18 mouse cellular contexts compared by ENCODE assay signal in the genomic region with DNA sequence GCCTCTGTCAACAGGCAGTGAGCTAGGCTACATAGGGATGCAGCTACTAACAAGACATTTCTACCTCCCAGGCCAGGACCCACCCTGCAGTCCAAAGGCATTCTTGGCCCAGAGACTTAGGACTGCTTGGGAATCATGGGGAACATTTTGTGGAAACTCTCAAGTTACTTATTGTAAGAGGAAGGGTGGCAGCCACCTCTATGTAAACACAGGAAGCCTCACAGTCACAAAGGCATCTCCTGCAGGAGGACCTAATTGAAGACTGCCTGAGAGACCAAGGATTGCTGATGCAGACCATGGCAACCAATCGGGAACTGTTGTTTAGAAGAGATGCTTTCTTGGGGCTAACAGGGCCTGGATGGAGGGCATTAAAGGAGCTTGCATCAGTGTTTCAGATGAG.
"Had no signal": no experiment of that assay in that cellular context is flagged by ENCODE, and none has a peak within 500 bp of the region (broad histone marks: within the 10 kb centered on the region; RNA-seq: fewer than 3 reads in every experiment).

No protein-coding gene starts in this region.

- DNase-seq: kidney, adult 11 months; kidney, adult 8-10 months; kidney, postnatal 14 days; kidney, postnatal 4 days; liver; lung, adult 18-20 months; lung, postnatal 10 days; thymus, adult 18-20 months; thymus, postnatal 36 days had no signal

- H3K4me1 ChIP-seq: intestine, embryonic 15.5 days; limb, embryonic 10.5 days; liver, embryonic 12.5 days; liver, embryonic 15.5 days; megakaryocyte, embryonic 14.5 days; midbrain, embryonic 12.5 days; midbrain, embryonic 15.5 days had no signal

- H3K27ac ChIP-seq: intestine, embryonic 15.5 days; limb, embryonic 10.5 days; limb, embryonic 13.5 days; liver, embryonic 12.5 days; liver, embryonic 15.5 days; midbrain, embryonic 12.5 days; midbrain, embryonic 15.5 days; neural tube, embryonic 13.5 days had no signal

- H3K36me3 ChIP-seq: intestine, embryonic 15.5 days; limb, embryonic 10.5 days; limb, embryonic 13.5 days; liver, embryonic 12.5 days; liver, embryonic 15.5 days; midbrain, embryonic 12.5 days; midbrain, embryonic 15.5 days; neural tube, embryonic 13.5 days had no signal

- H3K9me3 ChIP-seq: intestine, embryonic 15.5 days; limb, embryonic 10.5 days; limb, embryonic 13.5 days; liver, embryonic 12.5 days; liver, embryonic 15.5 days; midbrain, embryonic 12.5 days; midbrain, embryonic 15.5 days; neural tube, embryonic 13.5 days had no signal

- H3K9ac ChIP-seq: intestine, embryonic 15.5 days; limb, embryonic 13.5 days; liver, embryonic 12.5 days; liver, embryonic 15.5 days; midbrain, embryonic 12.5 days; midbrain, embryonic 15.5 days; neural tube, embryonic 13.5 days had no signal

- H3K4me2 ChIP-seq: intestine, embryonic 15.5 days; limb, embryonic 13.5 days; liver, embryonic 12.5 days; liver, embryonic 15.5 days; midbrain, embryonic 12.5 days; midbrain, embryonic 15.5 days; neural tube, embryonic 13.5 days had no signal

- ATAC-seq: intestine, embryonic 15.5 days; liver, embryonic 12.5 days; midbrain, embryonic 15.5 days had no signal

- H3K27me3 ChIP-seq: intestine, embryonic 15.5 days; limb, embryonic 13.5 days; liver, embryonic 12.5 days; liver, embryonic 15.5 days; megakaryocyte, embryonic 14.5 days; midbrain, embryonic 12.5 days; midbrain, embryonic 15.5 days; neural tube, embryonic 13.5 days had no signal

- H3K4me3 ChIP-seq: intestine, embryonic 15.5 days; limb, embryonic 10.5 days; limb, embryonic 13.5 days; liver, embryonic 12.5 days; liver, embryonic 15.5 days; megakaryocyte, embryonic 14.5 days; midbrain, embryonic 12.5 days; midbrain, embryonic 15.5 days; neural tube, embryonic 13.5 days had no signal
